ENCODE assay signal across 28 mouse cellular contexts in the genomic region with DNA sequence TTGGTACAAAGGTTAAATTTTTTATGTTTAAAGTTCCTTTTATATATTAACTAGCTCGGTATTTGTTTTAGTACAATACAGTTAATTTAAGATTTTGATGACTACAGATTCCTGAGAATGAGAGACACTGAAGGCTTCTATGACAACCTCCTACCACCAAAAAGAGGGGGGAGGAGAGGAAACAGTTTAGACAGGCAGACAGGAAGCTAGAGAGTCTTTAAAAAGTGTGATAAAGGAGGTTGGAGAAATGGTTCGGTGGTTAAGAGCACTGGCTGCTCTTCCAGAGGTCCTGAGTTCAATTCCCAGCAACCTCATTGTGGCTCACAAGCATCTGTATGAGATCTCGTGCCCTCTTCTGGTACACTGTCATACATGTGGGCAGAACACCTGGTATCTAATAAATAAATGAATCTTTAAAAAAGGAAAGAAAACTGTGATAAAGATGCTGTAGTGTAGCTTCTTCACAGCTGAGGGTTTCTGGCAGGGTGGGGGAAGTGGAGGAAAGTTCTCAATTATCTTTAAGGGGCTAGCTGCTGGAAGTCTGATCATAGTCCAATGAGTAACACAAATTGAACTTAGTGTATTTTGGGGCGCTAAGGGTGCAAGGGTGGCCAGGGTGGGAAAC. TPM values are rescaled to one million over a fixed set of nuclear protein-coding genes. Genes with fewer than 3 reads are reported as not detected.
A peak's percentile ranks its signal among the peaks of the same experiment; 100 is the strongest.
DNase-seq lines count a peak whose midpoint lies in the region; ATAC-seq and TF ChIP-seq lines count a peak whose summit lies in the region.
"Had no signal": no experiment of that assay in that cellular context is flagged by ENCODE, and none has a peak within 500 bp of the region (broad histone marks: within the 10 kb centered on the region; RNA-seq: fewer than 3 reads in every experiment).

No protein-coding gene starts in this region.

- no peak for DNase-seq in liver, embryonic 13.5 days
- DNase-seq in liver, postnatal 0 days, result no peak
- DNase-seq in MEL (ENCODE audit: low read depth, low spot score), result peak; percentile 66
- no peak for DNase-seq in hindbrain, postnatal 0 days (ENCODE audit: low spot score)
- DNase-seq in left cerebral cortex, adult 11 months (ENCODE audit: low spot score), result no peak
- DNase-seq: cerebellum, adult 8-10 months; cerebellum, postnatal 36 days; embryo, embryonic 11 days; heart, adult 2 months; heart, postnatal 10 days; kidney, adult 2 months; kidney, postnatal 36 days; lung, postnatal 36 days; midbrain, embryonic 14.5 days; right cerebral cortex, postnatal 25 days; thymus, postnatal 14 days had no signal

- no peaks in the 10 kb centered on the region for H3K9me3 ChIP-seq in liver, embryonic 13.5 days (replicated peaks)
- no peaks in the 10 kb centered on the region for H3K9me3 ChIP-seq in liver, postnatal 0 days (ENCODE audit: low read length)
- no peaks in the 10 kb centered on the region for H3K9me3 ChIP-seq in MEL (replicated peaks; ENCODE audit: insufficient read depth, low read length)
- H3K9me3 ChIP-seq in hindbrain, postnatal 0 days (ENCODE audit: low read length), result no peaks in the 10 kb centered on the region
- H3K9me3 ChIP-seq: embryonic facial prominence, embryonic 12.5 days; G1E; heart, embryonic 13.5 days; intestine, embryonic 15.5 days; limb, embryonic 10.5 days; limb, embryonic 15.5 days; stomach, embryonic 15.5 days had no signal

- ATAC-seq in liver, embryonic 13.5 days (ENCODE audit: low read depth), result 0 out of 2 replicates have a peak, but pooled peaks have one; percentile 36
- no peak for ATAC-seq in liver, postnatal 0 days
- peak; percentile 83 for ATAC-seq in inflammation-experienced regulatory T-cells, adult 6 months
- no peak for ATAC-seq in hindbrain, postnatal 0 days
- ATAC-seq in monocyte, adult 5-6 weeks (replicated peaks; ENCODE audit: insufficient number of reproducible peaks, low FRiP score, low TSS enrichment, poor library complexity, severe bottlenecking), result no peak
- ATAC-seq: forebrain, embryonic 14.5 days; intestine, embryonic 15.5 days had no signal

- H3K79me2 ChIP-seq in MEL (ENCODE audit: control insufficient read depth, insufficient read depth, low read length, poor library complexity), result no peaks in the 10 kb centered on the region

- no peak overlapping the region for H3K4me2 ChIP-seq in liver, embryonic 13.5 days
- no peak overlapping the region for H3K4me2 ChIP-seq in liver, postnatal 0 days (ENCODE audit: low read depth, low read length)
- H3K4me2 ChIP-seq in hindbrain, postnatal 0 days (ENCODE audit: low read depth, low read length), result no peak overlapping the region
- H3K4me2 ChIP-seq: embryonic facial prominence, embryonic 12.5 days; heart, embryonic 13.5 days; hindbrain, embryonic 14.5 days; intestine, embryonic 15.5 days; limb, embryonic 15.5 days; stomach, embryonic 15.5 days had no signal

- no peak overlapping the region for H3K9ac ChIP-seq in liver, embryonic 13.5 days
- no peak overlapping the region for H3K9ac ChIP-seq in liver, postnatal 0 days (replicated peaks)
- H3K9ac ChIP-seq in MEL (ENCODE audit: control insufficient read depth, low read depth, low read length, poor library complexity, severe bottlenecking), result no peak overlapping the region
- H3K9ac ChIP-seq in hindbrain, postnatal 0 days (replicated peaks; ENCODE audit: low read length), result no peak overlapping the region
- H3K9ac ChIP-seq: embryonic facial prominence, embryonic 12.5 days; heart, embryonic 13.5 days; hindbrain, embryonic 14.5 days; intestine, embryonic 15.5 days; limb, embryonic 15.5 days; stomach, embryonic 15.5 days had no signal

- no peak for TF ChIP-seq POLR2A in MEL (IDR thresholded peaks at IDR 0.05; ENCODE audit: control insufficient read depth in 1 of 2, insufficient read depth in 1 of 2, low read depth in 1 of 2, low read length in 2 of 2, poor library complexity in 1 of 2)

- peaks cover 46% of the 10 kb centered on the region for H3K4me1 ChIP-seq in liver, embryonic 13.5 days (replicated peaks)
- H3K4me1 ChIP-seq in liver, postnatal 0 days (ENCODE audit: insufficient read depth), result no peaks in the 10 kb centered on the region; the same call in 1 of the 2 replicates
- H3K4me1 ChIP-seq in MEL (ENCODE audit: control insufficient read depth in 1 of 2, insufficient read depth in 2 of 2, low read length in 2 of 2), result peaks cover 9 to 10% of the 10 kb centered on the region in 2 experiments; a peak in 3 of 4 replicates
- H3K4me1 ChIP-seq in hindbrain, postnatal 0 days (ENCODE audit: insufficient read depth, low read length), result no peaks in the 10 kb centered on the region
- H3K4me1 ChIP-seq: embryonic facial prominence, embryonic 12.5 days; intestine, embryonic 15.5 days; limb, embryonic 10.5 days; limb, embryonic 15.5 days; stomach, embryonic 15.5 days had no signal

- H3K27me3 ChIP-seq in liver, embryonic 13.5 days, result no peaks in the 10 kb centered on the region
- no peaks in the 10 kb centered on the region for H3K27me3 ChIP-seq in liver, postnatal 0 days (ENCODE audit: insufficient read depth, low read length)
- H3K27me3 ChIP-seq in MEL (ENCODE audit: control insufficient read depth in 1 of 2, insufficient read depth in 2 of 2, low read length in 2 of 2), result no peaks in the 10 kb centered on the region
- H3K27me3 ChIP-seq in hindbrain, postnatal 0 days (ENCODE audit: insufficient read depth, low read length), result no peaks in the 10 kb centered on the region
- H3K27me3 ChIP-seq: embryonic facial prominence, embryonic 12.5 days; heart, embryonic 13.5 days; intestine, embryonic 15.5 days; limb, embryonic 15.5 days; stomach, embryonic 15.5 days had no signal

- WGBS in liver, embryonic 13.5 days (ENCODE audit: insufficient replicate concordance), result 47% methylated on average over 4 of the region's 4 CpGs
- WGBS in liver, postnatal 0 days (ENCODE audit: insufficient replicate concordance), result 60% methylated on average over 4 of the region's 4 CpGs
- 87% methylated on average over 4 of the region's 4 CpGs for WGBS in hindbrain, postnatal 0 days

- H3K36me3 ChIP-seq in liver, embryonic 13.5 days, result no peaks in the 10 kb centered on the region
- H3K36me3 ChIP-seq in liver, postnatal 0 days (replicated peaks; ENCODE audit: insufficient read depth, low read length), result no peaks in the 10 kb centered on the region
- peaks cover 0 to 15% of the 10 kb centered on the region in 2 experiments; a peak in 2 of 4 replicates for H3K36me3 ChIP-seq in MEL (ENCODE audit: control insufficient read depth in 1 of 2, insufficient read depth in 2 of 2, low read length in 2 of 2)
- no peaks in the 10 kb centered on the region for H3K36me3 ChIP-seq in hindbrain, postnatal 0 days (ENCODE audit: insufficient read depth, low read length)
- H3K36me3 ChIP-seq: embryonic facial prominence, embryonic 12.5 days; heart, embryonic 13.5 days; intestine, embryonic 15.5 days; limb, embryonic 10.5 days; limb, embryonic 15.5 days; stomach, embryonic 15.5 days had no signal

- H3K4me3 ChIP-seq in liver, embryonic 13.5 days (replicated peaks), result no peak overlapping the region
- no peak overlapping the region for H3K4me3 ChIP-seq in liver, postnatal 0 days (ENCODE audit: low read depth, low read length)
- no peak overlapping the region for H3K4me3 ChIP-seq in MEL (ENCODE audit: control insufficient read depth in 1 of 2, insufficient read depth in 1 of 2, low read depth in 2 of 2, low read length in 2 of 2)
- H3K4me3 ChIP-seq in hindbrain, postnatal 0 days (ENCODE audit: low read length), result no peak overlapping the region
- H3K4me3 ChIP-seq: embryonic facial prominence, embryonic 12.5 days; heart, adult 2 months; heart, embryonic 13.5 days; intestine, embryonic 15.5 days; layer of hippocampus, adult 2 months; limb, embryonic 10.5 days; limb, embryonic 15.5 days; stomach, embryonic 15.5 days had no signal

- no peak for TF ChIP-seq RAD21 in MEL (IDR thresholded peaks at IDR 0.05; ENCODE audit: low read depth, low read length)

- H3K27ac ChIP-seq in liver, embryonic 13.5 days, result no peak overlapping the region
- H3K27ac ChIP-seq in liver, postnatal 0 days (ENCODE audit: low read depth), result no peak overlapping the region
- H3K27ac ChIP-seq in MEL (ENCODE audit: control insufficient read depth, low read depth, low read length), result 0 out of 2 replicates have a peak overlapping the region, but pooled peaks have one; percentile 3
- no peak overlapping the region for H3K27ac ChIP-seq in hindbrain, postnatal 0 days
- H3K27ac ChIP-seq: embryonic facial prominence, embryonic 12.5 days; heart, adult 2 months; heart, embryonic 13.5 days; hindbrain, embryonic 14.5 days; intestine, embryonic 15.5 days; layer of hippocampus, adult 2 months; limb, embryonic 10.5 days; limb, embryonic 15.5 days; stomach, embryonic 15.5 days had no signal

- no peak for TF ChIP-seq EP300 in liver, postnatal 0 days (IDR thresholded peaks at IDR 0.05; ENCODE audit: low read depth)
- no peak for TF ChIP-seq EP300 in MEL (IDR thresholded peaks at IDR 0.05; ENCODE audit: low read depth in 1 of 2, low read length in 2 of 2)

- no peak for TF ChIP-seq CTCF in liver, postnatal 0 days (IDR thresholded peaks at IDR 0.05; ENCODE audit: low read depth)
- no peak for TF ChIP-seq CTCF in MEL (IDR thresholded peaks at IDR 0.05 in 2 of 3, conservative IDR thresholded peaks at IDR 0.05 in 1 of 3; ENCODE audit: control insufficient read depth in 1 of 3, insufficient read depth in 1 of 3, low read depth in 2 of 3, low read length in 3 of 3, poor library complexity in 1 of 3, severe bottlenecking in 1 of 3)
- TF ChIP-seq CTCF in hindbrain, postnatal 0 days (IDR thresholded peaks at IDR 0.05; ENCODE audit: low read depth), result no peak

TF ChIP-seq in MEL, 35 proteins besides CTCF, POLR2A, EP300 and RAD21:
- TF ChIP-seq TBP (IDR thresholded peaks at IDR 0.05; ENCODE audit: low read depth, low read length) (peak; percentile 95), UBTF (IDR thresholded peaks at IDR 0.05; ENCODE audit: borderline replicate concordance, insufficient read depth, low read depth, low read length) (no peak), GATA1 (IDR thresholded peaks at IDR 0.05; ENCODE audit: low read depth, low read length) (no peak; the same call in 1 of the 2 replicates)

RNA-seq across cellular contexts. Expression of a gene that starts 55.6 kb away (rescaled TPM):
- 4.3 and 4.5 TPM in 2 replicates for polyA plus RNA-seq in liver, embryonic 13.5 days (2015; fragmentation: Nextera tagmentation; extraction: Ambion mirVana)
- polyA plus RNA-seq in liver, postnatal 0 days (2015; fragmentation: Nextera tagmentation; extraction: Ambion mirVana), result 2.2 and 2.3 TPM in 2 replicates
- total RNA-seq in MEL (2012; rRNA removed), result 6.2 and 7.7 TPM in 2 replicates
- 10 to 100 TPM; 12.2 to 67.8 TPM for polyA plus RNA-seq in MEL (2012; ENCODE audit: insufficient read depth in 1 of 2, insufficient read length in 2 of 2, low read depth in 1 of 2, low replicate concordance in 2 of 2, missing spikeins in 1 of 2)
- polyA plus RNA-seq in inflammation-experienced regulatory T-cells, adult 6 months (2017; shearing (Covaris generic)), result 10 to 100 TPM; 13.1 to 23.6 (median 16.5) TPM
- 107 and 126 TPM in 2 replicates for total RNA-seq in hindbrain, postnatal 0 days (2014; rRNA removed)
- 28.5 and 33.8 TPM in 2 replicates for polyA plus RNA-seq in hindbrain, postnatal 0 days (2015; fragmentation: Nextera tagmentation; extraction: Ambion mirVana)
- 42.1 to 64.1 TPM (median 60.5 TPM) in 3 replicates for total RNA-seq in monocyte, adult 5-6 weeks (2017)

Comparison
In these comparisons a context has a peak if more than half of its experiments do, and no peak if none do; other contexts are left out.
1. ATAC-seq: peak in liver, embryonic 13.5 days (single experiment) and inflammation-experienced regulatory T-cells, adult 6 months (single experiment); none in liver, postnatal 0 days (single experiment), hindbrain, postnatal 0 days (single experiment) and monocyte, adult 5-6 weeks (single experiment).